Mouse (Mus musculus) lung, embryonic 14.5 days (tissue): Measurements from ENCODE around the gene Slc7a6. TPM values are rescaled to one million over a fixed set of nuclear protein-coding genes. Genes with fewer than 3 reads are reported as not detected.
A peak's percentile ranks its signal among the peaks of the same experiment; 100 is the strongest.

ENCODE experiments used
- ATAC-seq: fragments of 200-750 bp; cut with Nextera tagmentation; 2 replicates; pipeline ENCODE4 v1.8.0; 2017; ENCODE audit warnings: mild to moderate bottlenecking, moderate TSS enrichment, moderate library complexity; ENCODE audit not compliant: insufficient read depth
- DNase-seq: peaks from one replicate; pipeline ENCODE4 v3.0.0-alpha.2; 2015
- H3K27ac ChIP-seq: fragments of 300-500 bp; sonication (generic); 2 replicates; pipeline ENCODE4 v1.5.1; 2014; ENCODE audit warnings: low read depth, mild to moderate bottlenecking, moderate library complexity
- H3K27me3 ChIP-seq: fragments of 300-500 bp; sonication (generic); 2 replicates; pipeline ENCODE4 v1.6.1; 2014; ENCODE audit warnings: low read length, control low read depth; ENCODE audit not compliant: insufficient read depth
- H3K36me3 ChIP-seq: fragments of 300-500 bp; sonication (generic); 2 replicates; pipeline ENCODE4 v1.6.1; 2014; ENCODE audit warnings: control low read depth; ENCODE audit not compliant: insufficient read depth
- H3K4me1 ChIP-seq: fragments of 300-500 bp; sonication (generic); 2 replicates; pipeline ENCODE4 v1.6.1; 2014; ENCODE audit warnings: antibody characterized with exemption, control low read depth; ENCODE audit not compliant: insufficient read depth
- H3K4me2 ChIP-seq: fragments of 300-500 bp; sonication (generic); 2 replicates; pipeline ENCODE4 v1.6.1; 2014; ENCODE audit warnings: mild to moderate bottlenecking
- H3K4me3 ChIP-seq: fragments of 300-500 bp; sonication (generic); 2 replicates; pipeline ENCODE4 v1.5.1; 2014; ENCODE audit warnings: low read depth, low read length
- H3K9ac ChIP-seq: fragments of 300-500 bp; sonication (generic); 2 replicates; pipeline ENCODE4 v1.6.1; 2014
- H3K9me3 ChIP-seq: fragments of 300-500 bp; sonication (generic); 2 replicates; pipeline ENCODE4 v1.6.1; 2016; ENCODE audit warnings: low read depth, low read length, control low read depth
- CTCF ChIP-seq: IDR thresholded peaks from 2 replicates; pipeline ENCODE4 v1.5.1; 2016; ENCODE audit warnings: antibody characterized with exemption, low read depth
- WGBS: fragments of 180-500 bp; shearing (Covaris S2); extraction: QIAGEN DNeasy Blood & Tissue Kit; methylation state at CpG from one replicate; pipeline ENCODE4 v1.1.7; 2014; 5-methylcytosine and 5-hydroxymethylcytosine counted together
- polyA plus RNA-seq: library from polyadenylated mRNA; unstranded; fragments of >200 nt; fragmentation: Nextera tagmentation; extraction: Ambion mirVana; gene quantifications from 2 replicates; pipeline ENCODE4 v1.2.1, GENCODE M21; 2014

The Slc7a6 gene
- polyA plus RNA-seq, 1 experiment from 2014 or later = 85.0 TPM

- ATAC-seq = no peak
- TF ChIP-seq CTCF = no peak
- DNase-seq = peak; percentile 18
Observed at GRCm38 (mm10) chr8:106150653-106151000, 18.0 kb upstream of the Slc7a6 start.

GRCm38 (mm10) chr8:106151041-106151440 is 17.6 kb upstream of the Slc7a6 start:
- Histone ChIP-seq H3K9me3 (no peaks in the 10 kb centered on the region), H3K4me3 (peak overlapping the region; percentile 77), H3K27ac (no peak overlapping the region), H3K27me3 (no peaks in the 10 kb centered on the region), H3K9ac (peak overlapping the region; percentile 75), H3K36me3 (peaks cover 22% of the 10 kb centered on the region; the same call in 1 of the 2 replicates), H3K4me2 (peak overlapping the region; percentile 81), H3K4me1 (peaks cover 4% of the 10 kb centered on the region; the same call in 1 of the 2 replicates)
- WGBS = 68% methylated on average over 9 of the region's 9 CpGs
- no peak for TF ChIP-seq CTCF
- DNase-seq = no peak
- no peak for ATAC-seq

More at GRCm38 (mm10) chr8:106150653-106151000, 18.0 kb upstream of the Slc7a6 start:
- Histone ChIP-seq H3K36me3 (peaks cover 19% of the 10 kb centered on the region; the same call in 1 of the 2 replicates), H3K9me3 (no peaks in the 10 kb centered on the region), H3K27ac (no peak overlapping the region), H3K9ac (peak overlapping the region; percentile 75), H3K4me3 (peak overlapping the region; percentile 77), H3K4me2 (peak overlapping the region; percentile 81), H3K27me3 (no peaks in the 10 kb centered on the region), H3K4me1 (peaks cover 4% of the 10 kb centered on the region; the same call in 1 of the 2 replicates)
- 17% methylated on average over 8 of the region's 8 CpGs for WGBS

GRCm38 (mm10) chr8:106152876-106153275 is 15.8 kb upstream of the Slc7a6 start:
- DNase-seq = no peak
- no peak for ATAC-seq
- 77% methylated on average over 4 of the region's 4 CpGs for WGBS
- H3K9me3 ChIP-seq = no peaks in the 10 kb centered on the region
- no peak overlapping the region for H3K4me3 ChIP-seq
- TF ChIP-seq CTCF = no peak
- peaks cover 26% of the 10 kb centered on the region; the same call in 1 of the 2 replicates for H3K36me3 ChIP-seq
- no peak overlapping the region for H3K27ac ChIP-seq
- H3K9ac ChIP-seq = no peak overlapping the region
- H3K4me1 ChIP-seq = peaks cover 4% of the 10 kb centered on the region; the same call in 1 of the 2 replicates
- H3K4me2 ChIP-seq = no peak overlapping the region
- H3K27me3 ChIP-seq = no peaks in the 10 kb centered on the region

- peaks cover 53% of the 10 kb centered on the region for H3K36me3 ChIP-seq
- no peak overlapping the region for H3K4me2 ChIP-seq
- no peak overlapping the region for H3K4me3 ChIP-seq
- DNase-seq = no peak
- H3K27me3 ChIP-seq = no peaks in the 10 kb centered on the region
- H3K9me3 ChIP-seq = no peaks in the 10 kb centered on the region
- H3K9ac ChIP-seq = no peak overlapping the region
- no peak for TF ChIP-seq CTCF
- H3K27ac ChIP-seq = no peak overlapping the region
- H3K4me1 ChIP-seq = no peaks in the 10 kb centered on the region
- 96% methylated on average over 1 of the region's 1 CpGs for WGBS
- ATAC-seq = no peak
Observed at GRCm38 (mm10) chr8:106157419-106157818, 11.2 kb upstream of the Slc7a6 start.

GRCm38 (mm10) chr8:106158381-106158780 is 10.3 kb upstream of the Slc7a6 start:
- peaks cover 62% of the 10 kb centered on the region for H3K36me3 ChIP-seq
- H3K4me1 ChIP-seq = no peaks in the 10 kb centered on the region
- H3K27ac ChIP-seq = no peak overlapping the region
- ATAC-seq (no peak), DNase-seq (no peak)
- H3K4me2 ChIP-seq = no peak overlapping the region
- no peaks in the 10 kb centered on the region for H3K9me3 ChIP-seq
- H3K27me3 ChIP-seq = no peaks in the 10 kb centered on the region
- TF ChIP-seq CTCF = no peak
- 85% methylated on average over 10 of the region's 10 CpGs for whole genome bisulfite sequencing
- no peak overlapping the region for H3K9ac ChIP-seq
- H3K4me3 ChIP-seq = no peak overlapping the region

- Histone ChIP-seq H3K27me3 (no peaks in the 10 kb centered on the region), H3K9ac (no peak overlapping the region), H3K4me3 (no peak overlapping the region), H3K4me1 (no peaks in the 10 kb centered on the region), H3K27ac (no peak overlapping the region), H3K9me3 (no peaks in the 10 kb centered on the region), H3K4me2 (no peak overlapping the region), H3K36me3 (peaks cover 62% of the 10 kb centered on the region)
- 86% methylated on average over 6 of the region's 6 CpGs for WGBS
- no peak for DNase-seq
- ATAC-seq = no peak
- TF ChIP-seq CTCF = no peak
Observed at GRCm38 (mm10) chr8:106159876-106160275, 8.8 kb upstream of the Slc7a6 start.

GRCm38 (mm10) chr8:106163251-106163650 is 5.4 kb upstream of the Slc7a6 start:
- H3K4me3 ChIP-seq = no peak overlapping the region
- no peaks in the 10 kb centered on the region for H3K4me1 ChIP-seq
- H3K9me3 ChIP-seq = no peaks in the 10 kb centered on the region
- H3K36me3 ChIP-seq = peaks cover 50% of the 10 kb centered on the region
- H3K27me3 ChIP-seq = no peaks in the 10 kb centered on the region
- no peak overlapping the region for H3K27ac ChIP-seq
- H3K9ac ChIP-seq = no peak overlapping the region
- no peak for TF ChIP-seq CTCF
- ATAC-seq (no peak), DNase-seq (no peak)
- 82% methylated on average over 9 of the region's 9 CpGs for WGBS
- H3K4me2 ChIP-seq = no peak overlapping the region
